Mouse (Mus musculus): Measurements from ENCODE around the gene Olfr986. TPM values are rescaled to one million over a fixed set of nuclear protein-coding genes. Genes with fewer than 3 reads are reported as not detected.
A peak's percentile ranks its signal among the peaks of the same experiment; 100 is the strongest.
"Not testable (repeated sequence)": the region's sequence is repeated elsewhere in the genome, so short reads cannot be mapped to it uniquely, and the experiment has no call there.

Gene Olfr986
- not detected in 2 replicates for polyA plus RNA-seq (2014; fragmentation: Nextera tagmentation; extraction: Ambion mirVana)

DNA sequence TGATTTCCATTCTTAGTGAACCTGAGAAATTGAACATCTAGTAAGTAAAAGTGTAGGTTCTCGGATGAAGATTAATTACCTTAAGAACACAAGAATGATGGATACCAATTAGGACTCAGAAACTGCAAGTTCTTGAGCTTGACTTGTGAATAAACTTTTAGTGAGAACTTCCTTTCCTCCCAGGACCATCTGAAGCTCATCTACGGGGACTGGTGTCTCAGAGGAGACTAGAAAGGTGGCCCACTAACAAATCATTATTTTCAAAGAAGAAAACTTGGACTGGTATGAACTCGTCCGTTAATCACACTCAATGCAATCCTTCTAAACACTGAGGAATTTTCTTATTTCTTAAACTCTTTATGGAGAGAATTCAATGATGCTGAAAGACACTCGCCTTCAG lies at the start of gene Olfr986:
Olfr986 (plus strand) TSS at position 301 of the 400 bp plus-strand sequence.
- Histone ChIP-seq H3K4me1 (ENCODE audit: control insufficient read depth, insufficient read depth, low read length) (no peaks in the 10 kb centered on the region), H3K27me3 (ENCODE audit: control insufficient read depth, insufficient read depth, low read length) (no peaks in the 10 kb centered on the region), H3K9ac (ENCODE audit: low read length) (no peak within 1 kb of the TSS), H3K9me3 (ENCODE audit: control insufficient read depth, low read length) (no peaks in the 10 kb centered on the region), H3K36me3 (ENCODE audit: control insufficient read depth, insufficient read depth, low read length) (no peaks in the 10 kb centered on the region), H3K4me2 (no peak within 1 kb of the TSS), H3K4me3 (ENCODE audit: low read depth, low read length) (no peak within 1 kb of the TSS), H3K27ac (ENCODE audit: low read depth, low read length) (no peak within 1 kb of the TSS)
- DNase-seq (ENCODE audit: low spot score, missing footprints) = no peak
- ATAC-seq (ENCODE audit: low FRiP score) = no peak
- WGBS = 91% methylated on average over 5 of the region's 5 CpGs

DNA sequence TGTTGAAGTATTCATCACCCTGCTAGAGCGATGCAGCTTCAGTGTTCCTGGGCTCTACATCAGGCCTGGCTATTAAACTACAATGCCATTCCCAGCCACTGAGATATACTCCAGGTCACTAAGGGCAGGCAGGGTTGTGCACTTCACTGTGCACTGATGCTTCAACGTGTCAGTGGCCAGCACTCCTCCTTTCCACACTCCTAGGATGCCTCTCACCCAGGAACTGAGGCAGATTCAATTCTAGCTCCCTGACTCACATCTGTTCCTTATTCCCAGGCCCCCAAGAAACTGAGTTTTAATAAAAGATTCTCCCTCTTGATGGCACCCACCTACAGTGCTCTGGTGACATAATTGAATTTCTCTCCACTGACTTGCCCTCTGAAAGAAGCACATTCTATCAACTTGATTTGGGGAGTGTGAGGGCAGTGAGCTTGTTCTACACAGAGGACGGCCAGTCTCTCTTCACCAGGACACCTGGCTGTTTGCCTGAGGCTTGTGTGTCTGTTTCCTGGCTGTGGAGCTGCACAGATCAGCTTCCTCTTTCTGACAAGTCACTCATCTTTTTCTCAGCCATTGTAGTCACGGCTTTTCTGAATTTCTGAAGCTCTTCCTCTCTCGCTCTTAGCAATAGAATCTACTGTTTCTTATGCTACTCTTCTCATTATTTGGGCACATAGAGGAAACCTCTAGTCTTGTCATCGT lies 43.6 kb upstream of the Olfr986 start:
- DNase-seq (ENCODE audit: low spot score, missing footprints) (no peak), ATAC-seq (ENCODE audit: low FRiP score) (no peak)
- no peaks in the 10 kb centered on the region for H3K36me3 ChIP-seq (ENCODE audit: control insufficient read depth, insufficient read depth, low read length)
- 83% methylated on average over 6 of the region's 6 CpGs for whole genome bisulfite sequencing
- no peaks in the 10 kb centered on the region for H3K27me3 ChIP-seq (ENCODE audit: control insufficient read depth, insufficient read depth, low read length)
- H3K4me3 ChIP-seq (ENCODE audit: low read depth, low read length) = no peak overlapping the region
- no peaks in the 10 kb centered on the region for H3K4me1 ChIP-seq (ENCODE audit: control insufficient read depth, insufficient read depth, low read length)
- H3K9ac ChIP-seq (ENCODE audit: low read length) = no peak overlapping the region
- no peak overlapping the region for H3K4me2 ChIP-seq
- H3K9me3 ChIP-seq (ENCODE audit: control insufficient read depth, low read length) = no peaks in the 10 kb centered on the region
- no peak overlapping the region for H3K27ac ChIP-seq (ENCODE audit: low read depth, low read length)

DNA sequence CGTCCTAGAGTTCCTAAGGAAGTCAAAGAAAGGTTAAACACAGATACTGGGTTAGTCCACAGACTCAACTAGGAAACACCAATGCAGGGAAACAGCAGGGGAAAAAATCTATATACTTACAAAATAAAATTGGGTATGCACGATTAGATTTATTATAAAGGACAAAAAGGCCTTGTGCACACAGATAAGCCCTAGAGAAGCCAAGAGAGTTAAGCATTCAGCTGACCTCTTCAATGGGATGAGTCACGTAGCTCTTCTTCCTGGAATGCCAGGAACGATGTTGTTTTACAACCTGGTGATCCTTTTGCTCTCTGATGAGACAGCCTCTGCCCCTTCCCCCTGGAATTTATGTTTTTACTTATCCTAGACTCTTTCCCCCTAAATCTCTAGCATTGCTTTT lies 41.2 kb upstream of the Olfr986 start:
- H3K4me2 ChIP-seq = no peak overlapping the region
- no peak overlapping the region for H3K27ac ChIP-seq (ENCODE audit: low read depth, low read length)
- H3K4me3 ChIP-seq (ENCODE audit: low read depth, low read length) = no peak overlapping the region
- H3K4me1 ChIP-seq (ENCODE audit: control insufficient read depth, insufficient read depth, low read length) = no peaks in the 10 kb centered on the region
- 72% methylated on average over 4 of the region's 4 CpGs for WGBS
- H3K36me3 ChIP-seq (ENCODE audit: control insufficient read depth, insufficient read depth, low read length) = no peaks in the 10 kb centered on the region
- no peak overlapping the region for H3K9ac ChIP-seq (ENCODE audit: low read length)
- H3K9me3 ChIP-seq (ENCODE audit: control insufficient read depth, low read length) = no peaks in the 10 kb centered on the region
- no peak for ATAC-seq (ENCODE audit: low FRiP score)
- no peak for DNase-seq (ENCODE audit: low spot score, missing footprints)
- H3K27me3 ChIP-seq (ENCODE audit: control insufficient read depth, insufficient read depth, low read length) = no peaks in the 10 kb centered on the region

DNA sequence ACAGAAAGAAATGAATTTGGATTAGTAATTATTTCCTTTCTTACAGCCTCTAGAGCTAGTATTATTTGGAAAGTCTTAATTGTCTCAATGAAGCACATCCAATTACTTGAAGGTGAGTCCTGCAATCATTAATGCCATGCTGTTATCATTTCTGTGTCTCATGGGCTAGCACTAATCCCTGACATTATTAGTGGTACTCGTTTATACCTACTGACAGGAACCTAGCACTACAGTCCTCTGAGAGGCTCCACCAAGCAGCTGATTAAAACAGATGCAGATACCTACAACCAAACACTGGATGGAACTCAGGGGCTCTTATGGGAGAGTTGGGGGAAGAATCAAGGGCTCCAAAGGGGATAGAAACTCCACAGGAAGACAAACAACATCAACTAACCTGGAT lies 39.2 kb upstream of the Olfr986 start:
- no peaks in the 10 kb centered on the region for H3K36me3 ChIP-seq (ENCODE audit: control insufficient read depth, insufficient read depth, low read length)
- no peak overlapping the region for H3K4me3 ChIP-seq (ENCODE audit: low read depth, low read length)
- WGBS = 75% methylated on average over 1 of the region's 1 CpGs
- H3K4me1 ChIP-seq (ENCODE audit: control insufficient read depth, insufficient read depth, low read length) = no peaks in the 10 kb centered on the region
- H3K27ac ChIP-seq (ENCODE audit: low read depth, low read length) = no peak overlapping the region
- DNase-seq (ENCODE audit: low spot score, missing footprints) (no peak), ATAC-seq (ENCODE audit: low FRiP score) (no peak)
- H3K27me3 ChIP-seq (ENCODE audit: control insufficient read depth, insufficient read depth, low read length) = no peaks in the 10 kb centered on the region
- no peak overlapping the region for H3K9ac ChIP-seq (ENCODE audit: low read length)
- no peak overlapping the region for H3K4me2 ChIP-seq
- no peaks in the 10 kb centered on the region for H3K9me3 ChIP-seq (ENCODE audit: control insufficient read depth, low read length)

DNA sequence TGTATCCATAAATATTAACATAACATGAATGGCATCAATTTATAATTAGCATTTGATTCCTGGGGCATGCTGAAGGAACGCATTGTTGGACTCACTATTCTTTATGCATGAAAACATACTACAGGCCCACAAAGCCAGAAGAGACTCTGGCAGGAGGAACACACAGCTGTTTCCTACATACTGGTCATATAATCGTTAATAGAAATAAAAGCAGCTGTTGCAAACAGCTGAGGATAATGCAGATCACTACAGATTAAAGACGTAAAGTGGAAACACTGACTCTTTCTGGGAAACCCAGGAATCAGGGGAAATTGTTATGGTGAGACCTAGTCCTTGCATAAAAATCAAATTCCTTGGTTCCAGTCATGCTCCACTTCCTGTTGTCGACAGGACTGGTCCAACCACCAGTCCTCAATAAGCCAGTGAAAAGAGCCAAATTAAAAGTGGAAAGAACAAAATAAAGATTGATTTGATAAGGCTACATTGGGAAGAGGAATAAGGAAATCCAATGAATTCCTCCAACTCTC lies 25.5 kb upstream of the Olfr986 start:
- ATAC-seq (ENCODE audit: low FRiP score) = no peak
- WGBS = 83% methylated on average over 4 of the region's 4 CpGs
- H3K4me2 ChIP-seq = no peak overlapping the region

DNA sequence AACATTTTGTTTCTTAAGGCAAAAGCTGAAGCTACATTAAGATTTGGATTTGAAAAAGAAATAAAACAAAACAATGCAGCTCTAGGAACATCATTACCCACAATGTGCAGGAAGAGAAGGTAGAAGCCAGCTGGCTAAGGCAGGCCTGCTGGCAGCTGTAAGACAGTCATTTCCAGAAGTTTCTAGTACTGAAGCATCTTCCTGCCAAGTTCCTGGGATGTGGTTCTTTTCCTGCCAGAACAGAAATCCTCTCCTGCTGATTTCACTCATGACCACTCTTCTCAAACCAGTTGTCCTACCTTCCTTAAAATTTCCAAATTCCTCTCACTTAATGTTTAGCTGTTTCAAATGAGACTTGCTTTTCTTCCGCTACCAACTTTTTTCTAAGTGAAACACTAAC lies 14.3 kb upstream of the Olfr986 start:
- WGBS = 96% methylated on average over 1 of the region's 1 CpGs
- Histone ChIP-seq H3K4me1 (ENCODE audit: control insufficient read depth, insufficient read depth, low read length) (no peaks in the 10 kb centered on the region), H3K9me3 (ENCODE audit: control insufficient read depth, low read length) (no peaks in the 10 kb centered on the region), H3K4me2 (no peak overlapping the region), H3K4me3 (ENCODE audit: low read depth, low read length) (no peak overlapping the region), H3K27ac (ENCODE audit: low read depth, low read length) (no peak overlapping the region), H3K9ac (ENCODE audit: low read length) (no peak overlapping the region), H3K36me3 (ENCODE audit: control insufficient read depth, insufficient read depth, low read length) (no peaks in the 10 kb centered on the region), H3K27me3 (ENCODE audit: control insufficient read depth, insufficient read depth, low read length) (no peaks in the 10 kb centered on the region)
- DNase-seq (ENCODE audit: low spot score, missing footprints) (no peak), ATAC-seq (ENCODE audit: low FRiP score) (no peak)

More for the DNA sequence above, 25.5 kb upstream of the Olfr986 start:
- no peak for DNase-seq (ENCODE audit: low spot score, missing footprints)
- H3K27ac ChIP-seq (ENCODE audit: low read depth, low read length) = no peak overlapping the region
- no peak overlapping the region for H3K4me3 ChIP-seq (ENCODE audit: low read depth, low read length)
- no peaks in the 10 kb centered on the region for H3K9me3 ChIP-seq (ENCODE audit: control insufficient read depth, low read length)
- H3K9ac ChIP-seq (ENCODE audit: low read length) = no peak overlapping the region
- H3K36me3 ChIP-seq (ENCODE audit: control insufficient read depth, insufficient read depth, low read length) = no peaks in the 10 kb centered on the region
- no peaks in the 10 kb centered on the region for H3K27me3 ChIP-seq (ENCODE audit: control insufficient read depth, insufficient read depth, low read length)
- H3K4me1 ChIP-seq (ENCODE audit: control insufficient read depth, insufficient read depth, low read length) = no peaks in the 10 kb centered on the region

DNA sequence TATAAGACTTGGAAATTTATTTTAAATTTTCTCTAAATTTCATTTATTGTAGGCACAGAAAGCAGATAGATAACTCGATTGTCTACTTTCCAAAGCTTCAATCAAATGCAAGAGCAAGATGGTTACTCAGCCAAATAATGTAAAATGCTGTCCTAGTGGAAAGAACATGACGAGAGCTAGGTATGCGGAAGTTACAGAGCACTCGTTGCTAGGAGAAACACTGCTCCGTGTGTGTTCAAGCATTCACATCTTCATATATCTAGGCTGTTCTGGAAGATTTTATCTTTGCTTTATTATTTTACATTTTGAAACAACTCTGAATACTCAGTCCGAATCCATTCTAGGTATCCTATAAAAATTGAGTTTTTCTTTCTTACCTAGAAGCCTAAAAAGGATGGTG lies 3.7 kb upstream of the Olfr986 start:
- no peak overlapping the region for H3K4me3 ChIP-seq (ENCODE audit: low read depth, low read length)
- no peaks in the 10 kb centered on the region for H3K27me3 ChIP-seq (ENCODE audit: control insufficient read depth, insufficient read depth, low read length)
- no peaks in the 10 kb centered on the region for H3K4me1 ChIP-seq (ENCODE audit: control insufficient read depth, insufficient read depth, low read length)
- DNase-seq (ENCODE audit: low spot score, missing footprints) (no peak), ATAC-seq (ENCODE audit: low FRiP score) (no peak)
- no peaks in the 10 kb centered on the region for H3K9me3 ChIP-seq (ENCODE audit: control insufficient read depth, low read length)
- no peaks in the 10 kb centered on the region for H3K36me3 ChIP-seq (ENCODE audit: control insufficient read depth, insufficient read depth, low read length)
- H3K9ac ChIP-seq (ENCODE audit: low read length) = no peak overlapping the region
- 85% methylated on average over 6 of the region's 6 CpGs for WGBS
- H3K27ac ChIP-seq (ENCODE audit: low read depth, low read length) = no peak overlapping the region
- H3K4me2 ChIP-seq = no peak overlapping the region

DNA sequence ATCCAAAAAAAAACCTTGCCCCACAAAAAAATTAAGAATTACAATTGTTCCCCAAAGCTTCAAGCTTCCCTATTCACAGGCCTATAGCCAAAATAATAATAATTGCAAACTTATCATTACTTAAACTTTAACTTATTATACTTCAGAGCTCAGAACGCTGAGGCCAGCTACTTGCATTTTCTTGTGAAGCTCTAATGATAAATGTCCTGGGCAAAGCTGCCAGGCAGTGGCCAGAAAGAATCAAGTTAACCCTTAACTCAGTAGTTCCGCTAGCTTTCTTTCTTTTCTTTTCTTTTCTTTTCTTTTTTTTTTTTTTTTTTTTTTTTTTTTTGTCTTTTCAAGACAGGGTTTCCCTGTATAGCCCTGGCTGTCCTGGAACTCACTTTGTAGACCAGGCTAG lies 4.4 kb downstream of the Olfr986 start:
- H3K9me3 ChIP-seq (ENCODE audit: control insufficient read depth, low read length); H3K27me3 ChIP-seq (ENCODE audit: control insufficient read depth, insufficient read depth, low read length); ATAC-seq (ENCODE audit: low FRiP score); H3K4me3 ChIP-seq (ENCODE audit: low read depth, low read length); H3K4me2 ChIP-seq; H3K4me1 ChIP-seq (ENCODE audit: control insufficient read depth, insufficient read depth, low read length); H3K27ac ChIP-seq (ENCODE audit: low read depth, low read length); H3K9ac ChIP-seq (ENCODE audit: low read length); DNase-seq (ENCODE audit: low spot score, missing footprints); H3K36me3 ChIP-seq (ENCODE audit: control insufficient read depth, insufficient read depth, low read length): not testable (repeated sequence)
- 95% methylated on average over 2 of the region's 2 CpGs for WGBS

DNA sequence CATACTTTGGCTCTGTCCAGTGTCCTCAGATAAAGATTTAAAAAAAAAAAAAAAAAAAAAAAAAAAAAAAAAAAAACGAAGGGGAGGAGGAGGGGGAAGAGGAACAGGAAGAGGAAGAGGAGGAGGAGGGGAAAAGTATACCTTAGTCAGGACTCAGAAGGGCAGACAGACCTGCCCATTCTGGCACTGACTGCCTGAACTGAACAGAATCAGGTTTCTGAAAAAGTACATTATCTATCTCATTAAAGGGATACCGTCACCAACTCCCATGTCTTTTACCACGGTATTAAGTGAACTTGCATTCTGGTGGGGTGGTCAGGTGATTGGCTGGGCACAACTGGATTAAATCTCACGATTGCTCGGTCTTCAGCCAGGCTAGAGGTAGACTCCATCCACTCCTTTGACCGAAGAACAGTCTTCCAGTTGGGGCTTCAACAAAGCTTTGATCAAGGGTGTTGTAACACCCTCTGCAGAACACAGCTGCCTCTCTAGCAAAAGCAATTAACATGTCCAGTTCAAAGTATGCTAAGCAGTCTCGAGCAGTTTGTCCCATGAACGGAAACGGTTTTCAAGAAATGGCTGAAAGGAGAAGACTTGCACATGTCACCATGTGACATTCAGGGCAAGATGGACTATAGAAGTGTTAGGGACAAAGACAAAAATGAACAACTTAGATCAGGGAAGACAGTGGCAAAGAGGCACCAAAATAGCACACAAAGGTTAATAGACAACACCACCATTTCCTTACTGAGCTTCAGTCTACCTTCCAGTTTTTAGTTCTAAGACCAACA lies 10.6 kb downstream of the Olfr986 start:
- Histone ChIP-seq H3K36me3 (ENCODE audit: control insufficient read depth, insufficient read depth, low read length) (no peaks in the 10 kb centered on the region), H3K4me2 (peak overlapping the region; percentile 55), H3K4me1 (ENCODE audit: control insufficient read depth, insufficient read depth, low read length) (peaks cover 6% of the 10 kb centered on the region; the same call in 1 of the 2 replicates), H3K9ac (ENCODE audit: low read length) (peak overlapping the region; percentile 70; the same call in 1 of the 2 replicates), H3K27me3 (ENCODE audit: control insufficient read depth, insufficient read depth, low read length) (no peaks in the 10 kb centered on the region; the same call in 1 of the 2 replicates), H3K27ac (ENCODE audit: low read depth, low read length) (no peak overlapping the region), H3K4me3 (ENCODE audit: low read depth, low read length) (peak overlapping the region; percentile 77), H3K9me3 (ENCODE audit: control insufficient read depth, low read length) (no peaks in the 10 kb centered on the region)
- DNase-seq (ENCODE audit: low spot score, missing footprints) (peak; percentile 87), ATAC-seq (ENCODE audit: low FRiP score) (peak; percentile 3; the same call in 1 of the 2 replicates)
- 91% methylated on average over 8 of the region's 9 CpGs for WGBS
